Mouse (Mus musculus): ENCODE data around the gene Sirt7.

GRCm38 (mm10) chr11:120572417-120572751 is 52.7 kb downstream of the Sirt7 start:
- TF ChIP-seq SMC3 (IDR thresholded peaks at IDR 0.05; ENCODE audit: low read depth, low read length) (no peak), USF1 (IDR thresholded peaks at IDR 0.05; ENCODE audit: low read depth, low read length) (no peak), MAFK (IDR thresholded peaks at IDR 0.05; ENCODE audit: borderline replicate concordance, low read depth, low read length) (no peak), ZNF384 (IDR thresholded peaks at IDR 0.05; ENCODE audit: low read depth, low read length) (no peak), EP300 (IDR thresholded peaks at IDR 0.05; ENCODE audit: low read depth in 1 of 2, low read length in 2 of 2) (no peak), RCOR1 (IDR thresholded peaks at IDR 0.05; ENCODE audit: low read depth, low read length) (no peak), ZKSCAN1 (IDR thresholded peaks at IDR 0.05; ENCODE audit: low read depth, low read length) (no peak), CTCF (IDR thresholded peaks at IDR 0.05 in 2 of 3, conservative IDR thresholded peaks at IDR 0.05 in 1 of 3; ENCODE audit: control insufficient read depth in 1 of 3, insufficient read depth in 1 of 3, low read depth in 2 of 3, low read length in 3 of 3, poor library complexity in 1 of 3, severe bottlenecking in 1 of 3) (no peak), POLR2A (IDR thresholded peaks at IDR 0.05; ENCODE audit: control insufficient read depth in 1 of 2, insufficient read depth in 1 of 2, low read depth in 1 of 2, low read length in 2 of 2, poor library complexity in 1 of 2) (no peak), GATA1 (IDR thresholded peaks at IDR 0.05; ENCODE audit: low read depth, low read length) (no peak), ETS1 (IDR thresholded peaks at IDR 0.05; ENCODE audit: low read depth, low read length) (no peak)

Measured in MEL (cell line).